Mouse (Mus musculus) thymus, adult 2 months (tissue): Measurements from ENCODE around the gene Tpst1.

Experiments
- CTCF ChIP-seq: fragments of 200-500 bp; IDR thresholded peaks from 2 replicates; pipeline ENCODE4 v1.5.1; 2012; ENCODE audit warnings: mild to moderate bottlenecking, control low read depth, low read length, moderate library complexity, borderline replicate concordance; ENCODE audit not compliant: control insufficient read depth, poor library complexity, insufficient read depth; ENCODE audit errors: extremely low read depth
- POLR2A ChIP-seq: fragments of 200-500 bp; IDR thresholded peaks from 2 replicates; pipeline ENCODE4 v1.6.1; 2012; ENCODE audit warnings: mild to moderate bottlenecking, low read length, control low read depth, moderate library complexity; ENCODE audit not compliant: control insufficient read depth, poor library complexity, insufficient read depth; ENCODE audit errors: extremely low read depth

DNA sequence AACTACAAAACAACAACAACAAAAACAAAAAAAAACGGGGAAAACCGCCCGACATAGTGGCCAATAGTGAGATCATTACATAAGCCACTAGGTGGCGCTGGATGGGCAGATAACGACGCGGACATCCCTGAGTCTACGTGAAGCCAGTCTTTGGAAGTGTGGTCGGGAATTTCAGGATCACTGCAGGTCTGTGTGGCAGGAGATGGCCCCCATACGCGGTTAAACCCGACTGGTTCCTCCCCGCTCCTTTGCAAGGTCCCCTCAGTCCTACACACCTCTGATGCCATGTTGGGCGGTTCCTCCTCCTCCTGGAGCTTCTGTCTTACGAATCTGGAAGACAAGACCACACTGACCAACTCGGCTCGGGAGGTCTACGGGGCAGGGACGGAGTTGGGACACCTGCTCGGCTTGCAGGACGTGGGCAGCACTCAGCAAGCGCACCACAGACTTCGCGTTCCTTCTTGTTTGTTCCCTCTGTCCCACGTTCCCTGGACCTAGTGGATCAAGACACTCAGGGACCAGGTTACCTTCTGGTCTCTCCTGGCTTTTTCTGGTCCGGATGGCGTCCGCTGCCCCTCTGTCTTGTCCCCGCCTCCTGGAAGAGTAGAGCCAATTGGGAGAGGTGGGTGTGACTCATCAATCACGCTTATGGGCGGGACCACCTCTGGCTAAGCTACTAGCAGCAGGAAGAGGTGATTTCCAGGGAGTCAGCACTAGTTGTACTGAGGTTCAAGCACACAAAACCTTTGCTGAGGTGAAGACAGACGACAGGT is 49.2 kb upstream of the Tpst1 start:
- TF ChIP-seq POLR2A (no peak), CTCF (peak; percentile 85; the same call in 1 of the 2 replicates)
